Mouse (Mus musculus) cortical plate, adult 2 months (tissue): ENCODE results near the gene Msl1.

Source experiments
- CTCF ChIP-seq: fragments of 200-500 bp; IDR thresholded peaks from 2 replicates; pipeline ENCODE4 v1.5.1; 2011; ENCODE audit warnings: mild to moderate bottlenecking, control low read depth, low read length; ENCODE audit not compliant: insufficient read depth; ENCODE audit errors: extremely low read depth
- POLR2A ChIP-seq: fragments of 200-500 bp; IDR thresholded peaks from 2 replicates; pipeline ENCODE4 v1.6.1; 2011; ENCODE audit warnings: mild to moderate bottlenecking, low read length, control low read depth; ENCODE audit not compliant: insufficient read depth; ENCODE audit errors: extremely low read depth

DNA sequence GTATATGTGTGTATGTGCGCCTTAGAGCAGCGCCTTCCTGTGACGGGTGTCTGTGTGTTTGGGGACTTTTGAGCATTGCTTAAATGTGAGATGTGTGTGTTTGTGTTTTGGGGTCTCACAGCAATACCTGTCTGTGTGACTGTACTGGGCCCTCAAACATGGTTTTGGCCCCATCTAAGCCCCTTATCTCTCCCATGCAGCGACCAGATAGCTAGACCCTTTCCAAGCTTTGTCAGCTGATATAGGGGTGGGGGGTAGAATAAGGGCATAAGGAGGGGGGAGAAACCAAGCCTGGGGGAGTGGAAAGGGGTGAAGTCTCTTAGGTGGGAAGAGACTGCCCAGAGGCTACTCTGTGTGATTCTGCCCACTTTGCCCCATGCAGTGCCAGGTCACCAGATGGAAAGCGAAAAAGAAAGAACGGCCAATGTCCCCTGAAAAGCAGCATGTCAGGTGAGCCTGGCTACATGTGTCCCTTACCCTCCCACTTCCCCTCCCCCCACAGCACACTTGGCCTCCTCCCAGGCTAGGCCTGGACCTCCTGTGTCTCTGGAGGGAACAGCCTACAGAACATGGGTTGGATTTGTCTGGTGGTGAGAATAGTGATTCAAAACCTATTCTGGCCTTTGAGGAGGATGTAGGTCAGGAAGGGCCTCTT, 39.5 kb upstream of the Msl1 start:
- TF ChIP-seq POLR2A (no peak), CTCF (no peak)
